Mouse (Mus musculus): ENCODE data around the gene Cd27.

DNA sequence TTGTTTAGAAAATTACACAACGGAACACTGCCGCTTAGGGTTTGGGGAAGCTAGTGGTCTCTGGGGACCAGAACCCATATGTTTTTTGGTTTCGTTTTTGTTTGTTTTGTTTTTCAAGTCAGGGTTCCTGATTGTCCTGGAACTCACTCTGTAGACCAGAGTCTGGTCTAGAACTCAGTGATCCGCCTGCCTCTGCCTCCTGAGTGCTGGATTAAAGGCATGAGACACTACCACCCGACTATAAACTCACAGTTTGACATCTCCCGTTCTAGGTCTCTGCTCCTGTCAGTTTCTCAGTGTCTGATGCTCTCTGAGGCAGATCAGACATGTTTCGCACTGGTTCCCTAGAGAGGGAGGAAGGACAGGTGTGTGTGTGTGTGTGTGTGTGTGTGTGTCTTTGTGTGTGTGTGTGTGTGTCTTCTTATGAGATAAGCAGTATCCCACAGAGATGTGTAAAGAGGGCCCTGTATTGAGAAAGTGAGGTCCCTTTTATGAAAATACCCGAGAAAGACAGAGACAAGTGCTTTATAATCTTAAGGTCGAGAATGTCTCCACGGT lies 35.5 kb upstream of the Cd27 start:
- no peak for TF ChIP-seq CTCF (IDR thresholded peaks at IDR 0.05; ENCODE audit: low read depth)
- no peak for TF ChIP-seq EP300 (optimal IDR thresholded peaks at IDR 0.05)

All from stomach, postnatal 0 days (tissue).